Mouse (Mus musculus): ENCODE data around the gene Cpne5. TPM values are rescaled to one million over a fixed set of nuclear protein-coding genes. Genes with fewer than 3 reads are reported as not detected.

The Cpne5 gene
- total and polyA plus RNA-seq, 2 experiments from 2014 or later = 61.6 to 65.8 TPM

GRCm38 (mm10) chr17:29263840-29264633 lies 26.1 kb upstream of the Cpne5 start, which contains the start of gene Ppil1:
Ppil1 (minus strand) TSS chr17:29264186.
- Histone ChIP-seq H3K4me3 (ENCODE audit: low read length) (peak within 1 kb of the TSS; percentile 56), H3K4me1 (ENCODE audit: insufficient read depth, low read length) (peaks cover 3% of the 10 kb centered on the region; the same call in 1 of the 2 replicates), H3K9me3 (ENCODE audit: low read length) (no peaks in the 10 kb centered on the region), H3K9ac (replicated peaks; ENCODE audit: low read length) (peak within 1 kb of the TSS; percentile 60), H3K36me3 (ENCODE audit: insufficient read depth, low read length) (peaks cover 6% of the 10 kb centered on the region; the same call in 1 of the 2 replicates), H3K4me2 (ENCODE audit: low read depth, low read length) (peak within 1 kb of the TSS; percentile 65), H3K27ac (peak within 1 kb of the TSS; percentile 97), H3K27me3 (ENCODE audit: insufficient read depth, low read length) (no peaks in the 10 kb centered on the region)
- DNase-seq (ENCODE audit: low spot score) (peak; percentile 86), ATAC-seq (peak; percentile 76)
- WGBS = 8% methylated on average over 38 of the region's 38 CpGs
- no peak for TF ChIP-seq CTCF (IDR thresholded peaks at IDR 0.05; ENCODE audit: low read depth)

- TF ChIP-seq CTCF (IDR thresholded peaks at IDR 0.05; ENCODE audit: low read depth) = no peak
- Histone ChIP-seq H3K27ac (peak overlapping the region; percentile 97), H3K9ac (replicated peaks; ENCODE audit: low read length) (peak overlapping the region; percentile 60), H3K4me1 (ENCODE audit: insufficient read depth, low read length) (peaks cover 3% of the 10 kb centered on the region; the same call in 1 of the 2 replicates), H3K4me2 (ENCODE audit: low read depth, low read length) (peak overlapping the region; percentile 65), H3K4me3 (ENCODE audit: low read length) (peak overlapping the region; percentile 56), H3K9me3 (ENCODE audit: low read length) (no peaks in the 10 kb centered on the region), H3K36me3 (ENCODE audit: insufficient read depth, low read length) (peaks cover 6% of the 10 kb centered on the region; the same call in 1 of the 2 replicates), H3K27me3 (ENCODE audit: insufficient read depth, low read length) (no peaks in the 10 kb centered on the region)
- ATAC-seq = no peak
- DNase-seq (ENCODE audit: low spot score) = no peak
- WGBS = under 1% methylated on average over 14 of the region's 14 CpGs
Measured at GRCm38 (mm10) chr17:29263417-29263816, 25.4 kb upstream of the Cpne5 start.

DNA sequence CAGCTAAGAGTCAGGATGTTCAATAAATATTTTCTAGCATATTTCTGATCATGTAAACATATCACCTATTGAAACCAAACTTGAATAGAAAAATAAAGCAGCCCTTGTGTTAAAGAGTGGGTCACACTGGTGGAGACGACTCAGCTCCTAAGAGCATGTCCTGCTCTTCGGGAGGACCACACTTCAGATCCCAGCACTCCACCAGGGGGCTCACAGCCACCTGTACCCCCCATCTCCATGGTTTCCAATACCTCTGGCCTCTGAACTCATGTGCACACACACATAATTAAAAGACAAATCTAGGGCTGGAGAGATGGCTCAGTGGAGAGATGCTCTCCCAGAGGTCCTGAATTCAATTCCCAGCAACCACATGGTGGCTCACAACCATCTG lies 24.3 kb upstream of the Cpne5 start:
- peaks cover 3% of the 10 kb centered on the region; the same call in 1 of the 2 replicates for H3K4me1 ChIP-seq (ENCODE audit: insufficient read depth, low read length)
- H3K4me2 ChIP-seq (ENCODE audit: low read depth, low read length) = no peak overlapping the region; the same call in 1 of the 2 replicates
- TF ChIP-seq CTCF (IDR thresholded peaks at IDR 0.05; ENCODE audit: low read depth) = peak; percentile 12; the same call in 1 of the 2 replicates
- H3K9me3 ChIP-seq (ENCODE audit: low read length) = no peaks in the 10 kb centered on the region
- no peak overlapping the region for H3K4me3 ChIP-seq (ENCODE audit: low read length)
- WGBS = 58% methylated on average over 2 of the region's 2 CpGs
- no peaks in the 10 kb centered on the region for H3K27me3 ChIP-seq (ENCODE audit: insufficient read depth, low read length)
- no peak overlapping the region for H3K27ac ChIP-seq
- DNase-seq (ENCODE audit: low spot score) (no peak), ATAC-seq (no peak)
- H3K36me3 ChIP-seq (ENCODE audit: insufficient read depth, low read length) = peaks cover 13% of the 10 kb centered on the region; the same call in 1 of the 2 replicates
- no peak overlapping the region for H3K9ac ChIP-seq (replicated peaks; ENCODE audit: low read length)

GRCm38 (mm10) chr17:29261603-29262258 lies 23.8 kb upstream of the Cpne5 start:
- Histone ChIP-seq H3K4me3 (ENCODE audit: low read length) (no peak overlapping the region), H3K4me2 (ENCODE audit: low read depth, low read length) (no peak overlapping the region; the same call in 1 of the 2 replicates), H3K4me1 (ENCODE audit: insufficient read depth, low read length) (peaks cover 3% of the 10 kb centered on the region; the same call in 1 of the 2 replicates), H3K27ac (no peak overlapping the region), H3K9ac (replicated peaks; ENCODE audit: low read length) (no peak overlapping the region), H3K9me3 (ENCODE audit: low read length) (no peaks in the 10 kb centered on the region), H3K36me3 (ENCODE audit: insufficient read depth, low read length) (peaks cover 14% of the 10 kb centered on the region; the same call in 1 of the 2 replicates), H3K27me3 (ENCODE audit: insufficient read depth, low read length) (no peaks in the 10 kb centered on the region)
- ATAC-seq (no peak), DNase-seq (ENCODE audit: low spot score) (no peak)
- WGBS = 84% methylated on average over 22 of the region's 22 CpGs
- TF ChIP-seq CTCF (IDR thresholded peaks at IDR 0.05; ENCODE audit: low read depth) = no peak

GRCm38 (mm10) chr17:29260501-29260900 lies 22.5 kb upstream of the Cpne5 start:
- H3K36me3 ChIP-seq (ENCODE audit: insufficient read depth, low read length) = peaks cover 14% of the 10 kb centered on the region; the same call in 1 of the 2 replicates
- H3K4me1 ChIP-seq (ENCODE audit: insufficient read depth, low read length) = peaks cover 3% of the 10 kb centered on the region; the same call in 1 of the 2 replicates
- DNase-seq (ENCODE audit: low spot score) (no peak), ATAC-seq (no peak)
- TF ChIP-seq CTCF (IDR thresholded peaks at IDR 0.05; ENCODE audit: low read depth) = no peak
- 87% methylated on average over 15 of the region's 15 CpGs for WGBS
- H3K9me3 ChIP-seq (ENCODE audit: low read length) = no peaks in the 10 kb centered on the region
- no peak overlapping the region for H3K4me3 ChIP-seq (ENCODE audit: low read length)
- H3K9ac ChIP-seq (replicated peaks; ENCODE audit: low read length) = no peak overlapping the region
- no peak overlapping the region for H3K27ac ChIP-seq
- H3K27me3 ChIP-seq (ENCODE audit: insufficient read depth, low read length) = no peaks in the 10 kb centered on the region
- H3K4me2 ChIP-seq (ENCODE audit: low read depth, low read length) = no peak overlapping the region

DNA sequence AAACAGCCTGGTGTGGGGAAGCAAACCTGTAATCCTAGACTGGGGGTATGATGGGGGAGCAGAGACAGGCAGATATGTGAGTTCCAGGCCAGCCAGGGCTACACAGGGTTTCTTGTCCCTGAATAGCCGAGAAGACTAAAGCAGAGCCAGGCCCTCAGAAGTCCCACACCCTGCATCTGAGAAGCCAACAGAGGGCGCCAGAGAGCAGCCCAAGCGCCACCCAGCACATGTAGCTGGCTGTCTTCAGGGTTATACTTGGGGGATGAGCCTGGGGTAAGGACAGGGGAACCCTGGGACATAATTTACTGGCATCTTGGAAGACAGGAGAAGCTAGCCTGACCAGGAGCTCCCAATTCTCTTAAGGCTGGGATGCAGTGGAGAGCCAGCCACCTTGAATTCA lies 21.5 kb upstream of the Cpne5 start:
- peaks cover 14% of the 10 kb centered on the region; the same call in 1 of the 2 replicates for H3K36me3 ChIP-seq (ENCODE audit: insufficient read depth, low read length)
- no peak overlapping the region for H3K27ac ChIP-seq
- peaks cover 3% of the 10 kb centered on the region; the same call in 1 of the 2 replicates for H3K4me1 ChIP-seq (ENCODE audit: insufficient read depth, low read length)
- no peak overlapping the region for H3K4me3 ChIP-seq (ENCODE audit: low read length)
- H3K27me3 ChIP-seq (ENCODE audit: insufficient read depth, low read length) = no peaks in the 10 kb centered on the region
- peak; percentile 96 for TF ChIP-seq CTCF (IDR thresholded peaks at IDR 0.05; ENCODE audit: low read depth)
- H3K4me2 ChIP-seq (ENCODE audit: low read depth, low read length) = no peak overlapping the region
- peak; percentile 83 for DNase-seq (ENCODE audit: low spot score)
- no peaks in the 10 kb centered on the region for H3K9me3 ChIP-seq (ENCODE audit: low read length)
- H3K9ac ChIP-seq (replicated peaks; ENCODE audit: low read length) = no peak overlapping the region
- WGBS = 4% methylated on average over 3 of the region's 3 CpGs
- peak; percentile 48; the same call in 1 of the 2 replicates for ATAC-seq
